Mouse (Mus musculus) cortical plate, adult 2 months (tissue): ENCODE measurements around the gene Atp5e.

Experiments used
- CTCF ChIP-seq: fragments of 200-500 bp; IDR thresholded peaks from 2 replicates; pipeline ENCODE4 v1.5.1; 2011; ENCODE audit warnings: mild to moderate bottlenecking, control low read depth, low read length; ENCODE audit not compliant: insufficient read depth; ENCODE audit errors: extremely low read depth
- POLR2A ChIP-seq: fragments of 200-500 bp; IDR thresholded peaks from 2 replicates; pipeline ENCODE4 v1.6.1; 2011; ENCODE audit warnings: mild to moderate bottlenecking, low read length, control low read depth; ENCODE audit not compliant: insufficient read depth; ENCODE audit errors: extremely low read depth

GRCm38 (mm10) chr2:174487005-174487404 lies 23.1 kb upstream of the Atp5e start:
- TF ChIP-seq POLR2A, result no peak
- TF ChIP-seq CTCF, result no peak
